Mouse (Mus musculus): ENCODE measurements around the gene Gabrb3. TPM values are rescaled to one million over a fixed set of nuclear protein-coding genes. Genes with fewer than 3 reads are reported as not detected.
"Not testable (repeated sequence)": the region's sequence is repeated elsewhere in the genome, so short reads cannot be mapped to it uniquely, and the experiment has no call there.

The Gabrb3 gene
- polyA plus RNA-seq, 1 experiment: 0.26 TPM

- no peak for DNase-seq (ENCODE audit: low spot score)
These were observed 287.7 kb downstream of the Gabrb3 start for GRCm38 (mm10) chr7:57706976-57707740.

- DNase-seq (ENCODE audit: low spot score): no peak
These were observed 292.2 kb downstream of the Gabrb3 start for GRCm38 (mm10) chr7:57711709-57712108.

DNA sequence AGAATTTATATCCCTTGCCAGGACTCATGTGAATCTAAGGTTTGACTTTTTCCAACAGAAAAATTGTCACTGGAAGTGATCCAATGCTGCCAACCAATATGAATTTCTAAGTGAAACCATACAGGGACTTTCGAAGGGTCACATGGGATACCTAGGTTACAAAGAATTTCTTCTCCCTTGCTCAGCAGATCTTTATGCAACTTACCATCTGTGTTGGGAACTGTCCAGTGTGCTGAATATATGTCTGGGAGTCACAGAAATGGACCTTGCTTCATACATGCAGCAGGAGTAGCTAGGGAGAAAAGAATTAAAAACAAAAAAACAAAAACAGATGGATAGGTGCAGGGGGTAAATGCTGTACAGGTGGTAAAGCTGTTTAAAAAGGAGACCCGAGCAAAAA is 327.3 kb downstream of the Gabrb3 start:
- no peak for DNase-seq (ENCODE audit: low spot score)

DNA sequence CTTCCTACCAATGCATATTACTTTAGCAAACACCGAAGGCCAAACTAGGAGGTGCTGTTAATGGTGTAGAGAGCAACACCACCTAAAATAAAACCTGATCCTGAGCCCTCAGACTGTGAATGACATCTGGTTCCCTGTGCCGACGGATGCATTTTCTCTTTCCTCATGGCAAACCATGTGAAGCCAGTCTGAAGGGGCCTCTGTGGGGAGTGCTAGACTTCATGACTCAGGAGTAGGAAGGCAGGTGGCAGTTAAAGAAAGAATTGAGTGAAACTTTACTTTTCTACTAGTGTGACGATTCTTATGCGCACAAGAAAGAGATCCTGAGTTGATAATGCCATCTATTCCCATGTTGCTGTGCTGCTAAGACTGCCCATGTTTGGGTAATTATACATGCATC is 341.0 kb downstream of the Gabrb3 start:
- DNase-seq (ENCODE audit: low spot score): no peak

DNA sequence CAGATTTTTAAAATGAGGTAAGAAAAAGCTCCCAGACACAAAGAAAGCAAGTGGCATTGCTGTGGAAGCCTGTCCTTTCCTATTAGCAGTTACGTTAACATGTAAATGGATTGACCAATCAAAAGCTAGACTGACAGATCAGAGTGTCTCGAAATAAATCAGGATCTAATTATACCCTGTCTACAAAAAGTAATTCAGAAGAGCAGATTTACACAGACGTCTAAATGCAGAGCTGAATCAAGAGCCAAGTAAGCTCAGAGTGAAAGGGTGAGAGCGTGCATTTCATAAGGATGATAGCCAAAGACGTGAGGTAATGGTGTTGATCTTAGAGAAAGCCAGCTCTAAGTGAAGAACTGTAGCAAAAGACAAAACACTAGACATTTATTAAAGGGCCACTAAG is 359.3 kb downstream of the Gabrb3 start:
- DNase-seq (ENCODE audit: low spot score): no peak

- not testable (repeated sequence) for DNase-seq (ENCODE audit: low spot score)
These were observed 366.6 kb downstream of the Gabrb3 start for GRCm38 (mm10) chr7:57786102-57786501.

DNA sequence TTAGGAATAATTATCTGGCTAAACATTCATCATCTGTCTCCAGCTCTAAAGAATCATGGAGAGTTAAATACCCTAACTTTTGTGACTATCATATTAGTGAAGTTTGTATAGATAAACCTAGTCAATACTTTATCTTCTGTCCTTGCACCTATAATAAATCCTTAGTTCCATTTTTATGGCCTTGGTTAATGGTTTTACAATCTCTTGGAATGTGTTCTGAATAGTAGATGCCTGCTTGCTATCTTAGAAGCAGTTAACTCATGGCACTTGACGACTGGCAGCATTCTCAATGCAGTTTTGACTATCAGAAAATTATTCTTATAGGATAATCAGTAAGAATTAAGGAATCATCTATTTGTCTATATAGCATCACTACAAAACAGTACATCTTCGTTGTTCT is 368.0 kb downstream of the Gabrb3 start:
- no peak for DNase-seq (ENCODE audit: low spot score)

DNA sequence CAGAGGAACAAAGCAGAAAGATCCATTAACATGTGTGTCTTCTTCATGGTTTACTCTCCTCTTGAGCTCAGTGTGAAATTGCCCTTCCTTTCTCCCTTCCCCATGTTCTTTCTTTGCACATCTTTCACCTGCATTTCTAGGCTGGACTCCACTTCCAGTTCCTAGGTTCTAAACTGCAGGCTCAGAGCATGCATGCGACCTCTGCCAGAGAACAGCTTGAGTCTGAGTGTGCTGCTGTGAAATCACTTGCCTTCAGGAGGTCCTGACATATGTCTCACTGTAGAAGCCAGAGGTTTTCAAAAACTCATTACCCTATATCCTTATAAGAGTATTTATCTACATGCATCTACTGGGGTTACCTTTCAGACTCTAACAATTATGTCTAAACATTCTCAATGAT is 383.8 kb downstream of the Gabrb3 start:
- DNase-seq (ENCODE audit: low spot score): no peak

DNA sequence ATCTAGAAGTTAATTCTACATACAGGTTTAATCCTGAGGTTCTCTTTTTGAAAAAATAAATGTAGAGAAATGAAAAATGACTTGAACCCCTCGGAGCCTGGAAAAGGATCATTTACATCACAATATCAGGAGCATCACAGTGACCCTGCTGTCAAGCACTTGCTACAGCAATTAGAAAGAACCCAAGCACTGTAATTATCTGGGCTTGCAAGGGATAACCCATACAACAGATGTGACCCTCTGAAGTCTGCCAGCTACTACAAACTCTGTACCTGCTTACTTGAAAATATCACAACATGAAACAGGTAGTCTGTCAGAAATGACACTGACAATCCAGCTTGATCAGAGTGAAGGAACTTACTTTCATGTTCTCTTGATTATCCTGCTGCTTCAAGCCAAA is 394.2 kb downstream of the Gabrb3 start:
- DNase-seq (ENCODE audit: low spot score): no peak

GRCm38 (mm10) chr7:57842383-57842896 is 422.9 kb downstream of the Gabrb3 start:
- DNase-seq (ENCODE audit: low spot score): no peak

DNA sequence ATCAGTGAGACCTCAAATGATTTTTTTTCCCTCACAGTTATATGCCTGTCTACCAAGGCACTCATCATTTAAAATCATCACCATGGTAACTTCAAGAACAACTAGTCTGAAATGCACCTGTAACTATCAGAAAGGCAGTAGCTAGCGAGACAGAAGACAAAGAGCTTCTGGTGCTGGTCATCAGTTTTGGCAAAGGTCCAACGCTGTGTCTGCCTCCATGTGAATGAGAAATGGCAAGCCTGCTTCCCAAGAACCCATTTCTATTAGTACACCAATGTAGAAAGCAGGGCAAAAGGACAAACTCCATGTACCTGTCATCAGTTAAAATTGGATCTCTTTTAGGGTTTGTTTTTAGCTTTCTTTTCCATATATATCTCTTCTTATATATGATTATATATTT is 448.5 kb downstream of the Gabrb3 start:
- no peak for DNase-seq (ENCODE audit: low spot score)

Other genes with a start within 250 kb of the Gabrb3 start
- gene Gabrg3, start 32.5 kb upstream of the Gabrb3 start, polyA plus RNA-seq (2012; rRNA removed): 0.46 and 0.48 TPM in 2 replicates
- gene Gabra5, start 90.4 kb downstream of the Gabrb3 start, polyA plus RNA-seq (2012; rRNA removed): not detected in 2 replicates